Mouse (Mus musculus): ENCODE results near the gene Bmpr2.

DNA sequence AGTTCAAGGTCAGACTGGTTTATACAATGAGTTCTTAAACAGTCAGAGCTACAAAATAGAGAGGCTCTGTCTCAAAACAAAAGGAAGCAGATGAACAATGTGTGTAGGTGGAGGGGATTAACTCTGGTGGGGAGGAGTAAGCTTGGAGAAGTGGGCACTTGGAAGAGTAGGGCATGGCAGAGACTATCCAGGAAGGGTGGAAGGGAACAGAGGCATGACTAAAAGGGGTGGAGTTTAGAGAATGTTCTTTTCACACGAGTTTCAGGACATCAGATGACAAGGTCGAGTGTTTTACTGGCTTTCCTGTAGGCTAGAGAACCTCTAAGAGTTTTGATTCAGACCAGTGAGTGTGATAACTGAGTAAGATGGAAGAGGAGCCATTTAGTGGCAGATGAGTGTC, 144.5 kb downstream of the Bmpr2 start:
- TF ChIP-seq EP300 (IDR thresholded peaks at IDR 0.05) (no peak; the same call in none of the 2 replicates), CTCF (IDR thresholded peaks at IDR 0.05) (no peak)
